Mouse (Mus musculus) layer of hippocampus, adult 6 months (tissue): Measurements from ENCODE around the gene Atcay. TPM values are rescaled to one million over a fixed set of nuclear protein-coding genes. Genes with fewer than 3 reads are reported as not detected.

Source experiments
- long read RNA-seq, 2 experiments: library from polyadenylated mRNA; unstranded; transcript quantifications; one replicate each; pipeline ENCODE4 v2.0.0; 2019 to 2020
- microRNA-seq: library from miRNA; unstranded; fragments of <30 nt; microRNA quantifications from one replicate; pipeline ENCODE4 v1.2.0, GENCODE M21; 2020
- polyA plus RNA-seq: library from polyadenylated mRNA; unstranded; fragments of <200 nt; fragmentation: Nextera tagmentation; gene quantifications from 2 replicates; pipeline ENCODE4 v1.2.3, GENCODE M21; 2021

The Atcay gene
- polyA plus RNA-seq, result 47.2 and 52.7 TPM in 2 replicates
- long read RNA-seq, experiment 1, transcript Atcay-201 (13 exons, 3,736 nt), result major isoform, 70 of 88 reads
- long read RNA-seq, experiment 1, partial matches to known transcripts, result 8 of 88 reads
- long read RNA-seq, experiment 1, other reads (novel, unspliced or antisense), result 10 of 88 reads
- long read RNA-seq, experiment 2, transcript Atcay-201 (13 exons, 3,736 nt), result major isoform, 256 of 288 reads
- long read RNA-seq, experiment 2, partial matches to known transcripts, result 16 of 288 reads
- long read RNA-seq, experiment 2, other reads (novel, unspliced or antisense), result 16 of 288 reads

DNA sequence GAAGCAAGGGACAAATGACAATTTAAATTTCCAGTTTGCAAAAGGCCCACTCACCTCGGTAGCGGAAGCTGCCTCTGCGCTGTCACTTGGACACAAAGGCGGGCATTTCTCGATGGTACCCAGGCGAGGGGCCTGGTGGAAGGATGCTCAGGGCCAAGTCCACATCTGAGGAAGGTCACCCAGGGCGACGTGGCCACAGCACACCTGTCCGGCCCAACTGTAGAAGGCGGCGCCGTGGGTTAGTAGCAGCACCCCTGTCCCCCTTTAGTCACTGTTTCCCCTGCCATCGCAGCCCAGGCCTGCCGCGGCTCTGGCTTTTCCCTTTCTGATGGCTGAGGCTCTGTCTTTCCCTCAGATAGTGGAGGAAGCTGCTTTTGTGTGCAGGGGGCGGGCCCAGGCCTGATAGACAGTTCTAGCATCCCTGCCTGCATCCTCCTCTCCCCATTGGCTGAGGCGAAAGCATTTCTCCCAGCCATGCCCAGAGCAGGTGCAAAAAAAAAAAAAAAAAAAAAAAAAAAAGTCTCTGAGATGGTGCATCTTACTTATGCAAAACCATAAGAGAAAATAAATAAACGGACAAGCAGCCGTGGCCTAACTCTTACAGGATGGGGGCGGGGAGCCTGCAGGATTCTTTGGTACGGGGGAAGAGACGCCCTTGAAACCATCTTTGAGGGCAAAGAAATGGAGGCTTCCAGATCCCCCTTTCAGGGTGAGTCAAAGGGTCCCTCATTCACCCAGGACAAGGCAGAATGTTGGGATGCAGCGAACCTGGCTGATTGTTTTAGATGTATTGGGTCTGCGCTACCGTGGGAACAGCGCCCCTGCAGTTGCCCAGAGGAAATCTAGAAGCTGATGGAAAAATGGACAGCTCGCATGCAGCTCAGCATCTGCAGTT is at the start of gene Atcay:
Gene Atcay, minus strand, starts transcription at position 396 of the 895 bp plus-strand sequence.

DNA sequence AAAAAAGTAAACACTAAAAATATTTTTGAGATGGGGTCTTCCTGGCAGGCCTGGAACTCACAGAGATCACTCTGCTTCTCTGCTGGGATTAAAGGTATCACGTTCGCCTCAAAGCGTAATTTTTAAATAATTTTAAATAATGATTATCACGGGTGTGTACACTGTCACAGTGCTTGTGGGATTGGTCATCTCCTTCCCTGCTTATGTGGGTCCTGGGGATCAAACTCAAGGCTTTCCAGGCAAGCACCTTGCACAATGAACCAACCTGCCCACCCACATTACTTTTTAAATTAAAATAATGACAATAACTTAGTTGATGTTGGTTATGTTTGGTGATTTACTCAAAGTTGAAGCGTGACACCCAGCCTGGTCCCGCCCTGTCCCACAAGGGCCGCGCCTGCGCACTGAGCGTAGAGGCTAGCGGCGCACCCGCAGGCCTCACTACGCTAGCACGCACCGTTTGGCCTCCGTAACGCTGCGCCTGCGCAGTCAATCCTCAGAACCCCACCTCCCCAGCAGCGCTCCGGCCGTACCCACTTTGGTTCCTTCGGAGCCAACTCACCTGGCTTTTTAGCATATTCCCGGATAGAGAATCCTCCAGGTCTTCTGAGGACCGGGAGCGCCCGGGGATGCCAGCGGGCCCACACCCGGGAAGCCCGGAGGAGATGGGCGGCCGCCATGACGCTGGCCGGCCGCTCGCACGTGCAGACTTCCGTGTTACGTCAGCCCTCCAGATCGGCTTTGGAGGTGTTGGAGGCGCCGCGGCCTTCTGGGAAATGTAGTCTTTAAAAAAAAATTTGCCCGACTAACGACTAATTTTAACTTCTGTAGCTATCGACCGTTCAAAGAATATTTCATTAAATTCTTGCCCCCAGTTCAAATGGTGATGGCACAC is 35.8 kb upstream of the Atcay start, which contains the start of the genes Mrpl54 and Apba3:
Gene Mrpl54, minus strand, starts transcription at position 724 of the 895 bp plus-strand sequence.
Gene Apba3, plus strand, starts transcription at position 750 of the 895 bp plus-strand sequence.

DNA sequence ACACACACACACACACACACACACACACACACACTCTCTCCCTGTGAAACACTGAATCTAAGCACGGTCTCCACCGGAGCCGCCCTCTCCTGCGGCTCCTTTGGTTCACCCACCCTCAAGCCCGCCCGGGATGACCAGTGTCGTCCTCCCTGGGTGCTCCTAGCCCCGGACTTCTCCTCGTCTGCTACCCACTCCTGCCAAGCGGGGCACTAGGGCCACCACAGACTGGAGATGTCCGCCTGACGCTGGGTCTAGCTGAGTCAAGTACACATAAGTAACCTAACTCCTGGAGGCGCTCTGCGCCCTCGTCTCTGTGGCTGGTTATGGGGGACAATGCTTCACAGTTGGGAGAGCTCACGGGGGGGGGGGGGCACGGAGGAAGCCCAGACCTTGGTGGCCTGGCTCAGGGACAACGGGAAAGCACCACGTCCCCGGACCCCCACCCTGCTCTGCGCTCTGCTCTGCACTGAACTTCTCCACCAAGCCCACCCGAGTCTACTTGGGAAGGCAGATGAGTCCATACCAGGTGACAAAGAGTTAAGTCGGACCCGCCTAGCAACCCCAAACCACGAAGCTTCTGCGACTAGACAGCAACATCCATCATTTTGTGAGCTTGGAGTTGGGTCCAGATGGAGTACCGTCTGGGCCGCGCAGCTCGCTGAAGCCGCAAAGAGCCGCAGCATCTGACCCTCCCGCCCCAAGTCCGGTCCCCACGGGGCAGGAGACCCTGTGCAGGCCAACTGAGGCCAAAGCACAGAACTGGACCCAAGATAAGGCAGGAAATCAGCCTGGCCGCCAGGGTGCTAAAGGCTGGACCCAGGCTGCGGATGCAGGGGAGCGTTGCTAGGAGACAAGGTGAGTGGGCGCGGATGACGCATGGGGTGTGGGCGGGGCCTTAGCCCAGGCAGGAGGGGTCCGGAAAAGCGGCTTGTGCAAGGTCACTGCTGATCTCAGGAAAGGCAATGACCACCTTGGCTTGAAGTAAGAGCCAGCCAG is 22.1 kb upstream of the Atcay start, which contains the start of gene Matk:
Gene Matk, plus strand, starts transcription at position 512 of the 996 bp plus-strand sequence.

DNA sequence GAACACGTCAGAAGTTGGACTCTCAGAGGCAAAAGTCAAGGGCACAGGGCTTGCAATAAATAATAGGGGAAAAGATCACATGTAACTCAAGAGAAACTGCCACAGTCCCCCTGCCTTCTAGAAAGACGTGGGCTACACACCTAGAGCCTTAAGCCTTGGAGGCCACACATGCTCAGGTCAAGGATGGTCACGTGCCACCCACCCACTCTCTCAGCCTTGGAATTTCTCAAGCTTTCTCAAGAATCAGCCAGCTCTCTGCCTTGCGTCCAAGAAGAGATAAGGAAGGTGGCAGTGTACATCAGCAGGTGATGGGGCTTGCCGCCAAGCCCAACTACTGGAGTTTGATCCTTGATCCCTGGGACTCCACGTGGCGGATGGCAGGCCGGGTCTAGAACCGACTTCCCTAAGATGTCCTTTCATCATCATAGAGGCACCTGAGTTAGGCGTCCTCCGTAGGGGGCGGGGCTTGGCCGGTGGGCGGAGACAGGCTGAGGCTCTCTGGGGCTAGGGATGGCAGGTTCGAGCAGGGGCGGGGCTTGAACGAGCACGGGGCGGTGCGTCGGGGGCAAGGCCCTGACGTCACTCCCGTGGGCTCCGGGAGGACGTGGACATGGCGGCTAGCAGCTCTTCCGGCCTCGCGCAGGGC is 2.1 kb upstream of the Atcay start, which contains the start of gene Zfr2:
Gene Zfr2, plus strand, starts transcription at position 576 of the 646 bp plus-strand sequence.

DNA sequence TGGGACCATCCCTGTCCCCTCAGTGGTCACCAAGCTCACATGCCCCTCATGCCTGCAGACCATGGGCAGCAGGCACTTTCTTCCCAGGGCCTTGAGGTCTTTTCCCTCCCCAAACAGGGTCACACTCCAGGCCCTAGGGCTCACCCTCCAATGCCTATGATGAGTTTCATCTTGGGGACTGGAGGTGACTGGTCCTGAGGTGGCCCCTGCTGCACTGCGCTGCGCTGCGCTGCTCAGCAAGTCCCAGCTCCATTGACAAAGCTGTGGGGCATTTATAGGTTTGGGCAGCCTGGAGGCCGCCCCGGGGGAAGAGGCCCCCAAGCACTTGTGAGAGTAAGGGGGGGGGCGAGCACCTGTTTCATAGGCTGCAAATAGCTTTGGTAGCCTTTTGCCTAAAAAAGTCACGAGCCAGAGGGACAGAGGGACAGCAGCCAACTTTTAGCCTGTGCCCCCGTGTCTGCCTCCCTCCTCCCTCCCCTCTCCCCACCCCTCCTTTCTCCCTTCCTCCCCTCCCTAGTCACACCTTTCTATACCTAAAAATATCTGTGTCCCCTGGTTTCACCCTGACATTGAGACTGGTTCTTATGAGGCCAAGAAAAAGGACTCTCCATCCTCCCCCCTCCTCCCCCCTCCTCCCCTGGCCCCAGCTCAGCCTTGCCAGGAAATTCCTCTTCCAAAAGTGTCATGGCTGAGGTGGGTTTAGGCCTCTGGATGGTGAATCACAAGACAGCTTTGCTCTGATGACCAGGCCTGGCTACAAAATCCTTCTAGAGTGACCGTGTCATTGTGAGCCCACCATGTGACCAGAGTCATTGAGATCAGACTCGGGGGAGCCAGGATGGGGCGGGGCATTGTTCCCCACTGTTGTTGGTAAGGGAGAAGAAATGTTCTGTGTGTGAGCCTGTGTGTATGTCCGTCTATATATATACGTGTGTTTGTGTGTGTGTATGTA is 28.6 kb downstream of the Atcay start, which contains the start of gene Nmrk2:
Gene Nmrk2, minus strand, starts transcription at position 245 of the 952 bp plus-strand sequence.

DNA sequence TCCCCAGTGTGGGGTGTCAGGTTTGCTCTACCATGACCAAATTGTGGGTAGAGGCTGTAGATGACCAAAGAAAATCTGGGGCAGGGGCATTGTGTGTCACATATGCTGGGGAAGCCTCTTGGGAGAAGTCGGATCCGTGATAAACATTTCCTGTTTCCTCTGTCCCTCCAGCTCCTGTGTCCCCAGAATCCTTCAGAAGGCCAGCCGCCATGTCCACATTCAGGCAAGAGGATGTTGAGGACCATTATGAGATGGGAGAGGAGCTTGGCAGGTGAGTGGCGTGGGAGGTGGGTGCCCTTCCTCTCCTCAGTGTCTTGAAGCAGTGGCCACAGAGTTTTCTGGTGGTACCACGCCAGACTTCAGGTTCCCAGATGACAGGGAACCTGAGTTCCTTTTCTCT is 46.8 kb downstream of the Atcay start, which contains the start of gene 4930442H23Rik:
Gene 4930442H23Rik, minus strand, starts transcription at position 45 of the 400 bp plus-strand sequence.

DNA sequence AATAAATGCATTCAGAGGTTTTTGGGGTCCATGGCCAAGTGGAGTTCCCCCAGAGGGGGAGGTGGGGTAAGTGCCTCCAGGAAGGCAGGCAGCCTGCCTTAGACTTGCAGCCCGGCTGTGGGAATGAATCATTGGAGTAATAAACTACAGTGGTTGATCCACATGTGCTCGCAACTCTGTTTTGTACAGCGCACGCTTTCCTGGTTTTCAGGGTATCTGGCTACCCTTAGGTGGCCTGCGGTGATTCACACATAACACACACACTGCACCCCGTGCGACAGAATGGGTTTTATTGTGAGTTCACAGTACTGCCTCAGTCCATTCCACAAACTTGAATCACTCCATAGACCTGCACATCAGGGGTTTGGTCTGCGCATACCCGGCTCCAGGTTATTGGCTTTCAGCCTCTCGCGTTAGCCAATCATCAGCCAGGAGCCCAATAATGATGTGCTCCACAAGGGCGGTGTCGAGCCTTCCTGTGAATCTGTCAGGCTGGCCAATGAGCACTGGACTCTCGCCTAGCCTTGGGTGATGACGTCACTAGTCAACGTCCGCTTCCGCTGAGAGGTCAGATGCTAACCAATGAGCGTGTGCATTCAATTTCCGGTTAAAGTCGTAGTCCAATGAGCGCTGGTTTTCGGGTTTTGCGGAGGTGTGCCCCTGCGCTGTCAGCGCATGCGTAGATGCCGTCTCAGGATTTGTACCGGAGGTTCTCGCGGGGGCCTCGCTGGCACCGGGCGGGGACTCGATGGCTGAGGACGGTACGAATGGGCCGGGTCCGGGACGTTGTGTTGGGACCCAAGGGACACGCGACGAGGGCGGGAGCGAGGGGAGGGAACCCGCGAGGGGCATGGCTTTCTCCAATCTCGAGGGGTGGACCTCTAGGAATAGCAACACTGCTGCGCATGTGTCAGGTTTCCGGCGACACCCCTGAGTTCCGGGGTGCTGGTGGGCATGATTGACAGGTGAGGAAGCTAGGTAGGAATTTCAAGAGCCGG is 48.0 kb downstream of the Atcay start, which contains the start of gene Dapk3:
Gene Dapk3, plus strand, starts transcription at position 670 of the 998 bp plus-strand sequence.

DNA sequence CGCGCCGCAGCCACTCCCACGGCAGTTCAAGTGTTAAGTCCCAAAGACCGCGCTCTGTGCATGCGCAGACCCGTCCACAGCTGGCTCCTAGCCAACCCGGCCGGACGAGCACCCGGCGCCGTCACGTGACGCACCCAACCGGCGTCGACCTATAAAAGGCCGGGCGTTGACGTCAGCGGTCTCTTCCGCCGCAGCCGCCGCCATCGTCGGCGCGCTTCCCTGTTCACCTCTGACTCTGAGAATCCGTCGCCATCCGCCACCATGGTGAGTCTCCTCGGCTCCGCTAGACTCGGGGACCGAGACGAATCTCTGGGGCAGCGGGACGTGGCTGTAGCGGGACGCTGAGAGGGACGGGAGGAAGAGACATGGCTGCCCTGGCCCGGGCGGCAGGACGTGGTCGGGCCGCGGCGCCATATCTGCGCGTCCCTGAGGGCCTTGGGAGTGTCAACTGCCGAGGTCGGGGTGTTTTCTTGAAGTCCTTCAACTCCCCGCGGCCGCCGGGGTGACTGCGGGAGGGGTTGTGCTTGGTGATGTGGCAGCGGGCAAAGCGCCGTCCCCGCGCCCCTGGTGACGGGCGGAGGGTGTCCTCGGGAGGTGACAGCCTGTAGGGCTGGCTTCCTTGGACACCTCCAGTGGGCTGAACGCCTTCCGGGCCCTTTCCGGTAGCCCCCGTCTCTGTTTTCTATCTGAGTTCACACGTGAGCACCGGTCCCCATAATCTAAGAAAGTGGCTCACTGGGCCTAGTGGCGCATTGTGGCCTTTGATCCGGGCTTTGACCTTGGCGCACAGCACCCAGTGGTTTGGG is 54.0 kb downstream of the Atcay start, which contains the start of gene Eef2:
Gene Eef2, plus strand, starts transcription at position 166 of the 806 bp plus-strand sequence.

DNA sequence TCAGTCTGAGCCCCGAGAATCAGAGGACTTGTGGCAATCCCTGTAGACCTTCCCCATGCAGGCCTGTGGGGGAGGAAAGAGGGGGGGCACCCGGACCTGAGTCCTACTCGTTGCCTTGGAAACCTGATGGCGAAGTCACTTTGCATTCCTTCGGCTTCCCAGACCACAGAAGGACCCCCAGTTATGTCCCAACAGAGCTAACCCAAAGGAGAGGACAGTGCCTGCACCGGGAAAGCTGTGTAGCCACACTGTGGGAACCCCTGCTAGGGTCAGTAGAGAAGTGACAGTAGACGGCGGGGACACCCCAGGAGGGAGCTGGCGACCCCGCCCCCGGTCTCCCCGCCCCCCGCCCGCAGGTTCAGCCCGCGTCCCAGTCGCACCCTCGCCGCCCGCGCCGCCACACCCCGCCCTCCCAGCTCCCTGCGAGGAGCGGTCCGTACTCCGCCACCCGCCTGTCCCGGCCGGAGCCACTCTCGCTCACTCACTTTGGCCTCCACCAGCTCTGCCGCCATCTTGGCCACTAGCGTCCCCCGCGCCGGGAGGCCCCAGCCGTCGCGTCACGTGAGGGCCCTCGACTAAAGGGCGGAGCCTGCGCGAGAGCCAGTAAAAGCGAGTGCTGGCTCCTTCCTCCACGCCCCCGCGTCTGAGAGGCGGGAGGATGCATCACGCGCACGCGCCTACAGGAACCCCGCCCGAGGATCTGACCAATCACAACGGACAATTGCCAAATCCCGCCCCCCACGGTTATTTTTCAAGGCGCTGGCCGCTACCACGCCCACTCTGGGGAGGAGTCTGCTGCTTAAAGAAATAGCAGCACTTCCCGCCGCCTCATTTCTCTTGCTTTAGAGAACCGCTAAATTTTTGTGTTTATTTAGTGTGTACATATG is 63.2 kb downstream of the Atcay start, which contains the start of gene Pias4:
Gene Pias4, minus strand, starts transcription at position 724 of the 887 bp plus-strand sequence.

Small RNA genes lying within 50 kb of the gene (microRNA-seq; reads per million reads assigned to microRNA genes)
- 51.5 reads per million, percentile 51 among the genes with 10 or more reads in this experiment for gene Mir3057

Other genes starting within 250 kb of the Atcay start
- gene Gng7, start 215.9 kb downstream of the Atcay start, polyA plus RNA-seq, result 55.3 and 58.1 TPM in 2 replicates
- gene Diras1, start 205.2 kb downstream of the Atcay start, polyA plus RNA-seq, result 47.4 and 57.4 TPM in 2 replicates
- 33.3 and 38.9 TPM in 2 replicates for gene Slc39a3, start 193.4 kb downstream of the Atcay start, polyA plus RNA-seq
- 251 and 255 TPM in 2 replicates for gene Sgta, start 170.7 kb downstream of the Atcay start, polyA plus RNA-seq
- 19.6 and 20.0 TPM in 2 replicates for gene Thop1, start 160.8 kb downstream of the Atcay start, polyA plus RNA-seq
- gene Creb3l3, start 132.0 kb downstream of the Atcay start, polyA plus RNA-seq, result 1.1 and 1.4 TPM in 2 replicates
- gene Map2k2, start 124.9 kb downstream of the Atcay start, polyA plus RNA-seq, result 109 and 133 TPM in 2 replicates
- 87.7 and 94.4 TPM in 2 replicates for gene Zbtb7a, start 95.6 kb downstream of the Atcay start, polyA plus RNA-seq
- gene Pias4, start 62.9 kb downstream of the Atcay start, polyA plus RNA-seq, result 15.8 and 17.3 TPM in 2 replicates
- gene Eef2, start 54.2 kb downstream of the Atcay start, polyA plus RNA-seq, result 609 and 694 TPM in 2 replicates
- gene Dapk3, start 47.8 kb downstream of the Atcay start, polyA plus RNA-seq, result 3.5 and 5.3 TPM in 2 replicates
- not detected in 2 replicates for gene 4930442H23Rik, start 47.0 kb downstream of the Atcay start, polyA plus RNA-seq
- not detected in 2 replicates for gene Nmrk2, start 28.8 kb downstream of the Atcay start, polyA plus RNA-seq
- 33.7 and 36.7 TPM in 2 replicates for gene Zfr2, start 2.3 kb upstream of the Atcay start, polyA plus RNA-seq
- 145 and 170 TPM in 2 replicates for gene Matk, start 22.1 kb upstream of the Atcay start, polyA plus RNA-seq
- 119 and 122 TPM in 2 replicates for gene Mrpl54, start 36.1 kb upstream of the Atcay start, polyA plus RNA-seq
- 20.9 and 24.9 TPM in 2 replicates for gene Apba3, start 36.1 kb upstream of the Atcay start, polyA plus RNA-seq
- 1.1 and 4.3 TPM in 2 replicates for gene Tjp3, start 60.7 kb upstream of the Atcay start, polyA plus RNA-seq
- gene Pip5k1c, start 62.1 kb upstream of the Atcay start, polyA plus RNA-seq, result 48.2 and 55.7 TPM in 2 replicates
- gene Cactin, start 90.3 kb upstream of the Atcay start, polyA plus RNA-seq, result 13.5 and 13.9 TPM in 2 replicates
- gene Tbxa2r, start 97.9 kb upstream of the Atcay start, polyA plus RNA-seq, result 1.4 and 1.7 TPM in 2 replicates
- 0.60 and 0.80 TPM in 2 replicates for gene Gipc3, start 112.4 kb upstream of the Atcay start, polyA plus RNA-seq
- 28.5 TPM in 2 replicates for gene Hmg20b, start 119.6 kb upstream of the Atcay start, polyA plus RNA-seq
- gene Mfsd12, start 126.7 kb upstream of the Atcay start, polyA plus RNA-seq, result 9.2 and 10.7 TPM in 2 replicates
- not detected in 2 replicates for gene 4930404N11Rik, start 135.0 kb upstream of the Atcay start, polyA plus RNA-seq
- gene Fzr1, start 147.7 kb upstream of the Atcay start, polyA plus RNA-seq, result 62.7 and 65.6 TPM in 2 replicates
- gene Dohh, start 153.6 kb upstream of the Atcay start, polyA plus RNA-seq, result 178 and 192 TPM in 2 replicates
- gene Gm48551, start 153.6 kb upstream of the Atcay start, polyA plus RNA-seq, result 4.3 and 4.7 TPM in 2 replicates
- gene Gm48552, start 158.2 kb upstream of the Atcay start, polyA plus RNA-seq, result 1.3 TPM in 1 of 2 replicates, not detected in the other
- gene Smim24, start 162.2 kb upstream of the Atcay start, polyA plus RNA-seq, result 2.8 and 3.4 TPM in 2 replicates
- 22.5 and 25.0 TPM in 2 replicates for gene Nfic, start 224.8 kb upstream of the Atcay start, polyA plus RNA-seq